Mouse (Mus musculus) liver, adult 2 months (tissue): ENCODE results near the gene Rab4a.

Source experiments
- CTCF ChIP-seq: fragments of 200-500 bp; IDR thresholded peaks from 2 replicates; pipeline ENCODE4 v1.5.1; 2011; ENCODE audit warnings: low read depth, low read length, control low read depth
- POLR2A ChIP-seq: fragments of 200-500 bp; IDR thresholded peaks from 2 replicates; pipeline ENCODE4 v1.6.1; 2011; ENCODE audit warnings: low read length, control low read depth; ENCODE audit not compliant: insufficient read depth; ENCODE audit errors: extremely low read depth

GRCm38 (mm10) chr8:123808671-123809070 is 2.9 kb downstream of the Rab4a start:
- TF ChIP-seq POLR2A = no peak
- no peak for TF ChIP-seq CTCF
